Mouse (Mus musculus) c-Kit-positive CD71-positive TER-119-positive erythroid progenitor cells, embryonic 14.5 days (primary cell): ENCODE data around the gene N4bp3.
"Not testable (repeated sequence)": the region's sequence is repeated elsewhere in the genome, so short reads cannot be mapped to it uniquely, and the experiment has no call there.

Experiments used
- DNase-seq: peaks from one replicate; pipeline ENCODE4 v3.0.0-alpha.2; 2013; ENCODE audit warnings: low spot score

The N4bp3 gene

GRCm38 (mm10) chr11:51650691-51651515 is at the start of gene N4bp3, which contains the start of gene D930048N14Rik:
Gene N4bp3, minus strand, starts transcription at chr11:51650842.
Gene D930048N14Rik, plus strand, starts transcription at chr11:51650954.
- no peak for DNase-seq

GRCm38 (mm10) chr11:51694984-51695383 is 44.3 kb upstream of the N4bp3 start:
- DNase-seq = no peak

- DNase-seq = not testable (repeated sequence)
Observed at GRCm38 (mm10) chr11:51690597-51690996, 40.0 kb upstream of the N4bp3 start.

- DNase-seq = no peak
Observed at GRCm38 (mm10) chr11:51689343-51689742, 38.7 kb upstream of the N4bp3 start.

- DNase-seq = peak; percentile 100
Observed at GRCm38 (mm10) chr11:51688330-51689328, 38.0 kb upstream of the N4bp3 start, which contains the start of gene 0610009B22Rik. Gene 0610009B22Rik, minus strand, starts transcription at chr11:51688874.

GRCm38 (mm10) chr11:51681976-51682374 is 31.3 kb upstream of the N4bp3 start:
- DNase-seq = no peak

- peak; percentile 79 for DNase-seq
Observed at GRCm38 (mm10) chr11:51681324-51681975, 30.8 kb upstream of the N4bp3 start.

- DNase-seq = no peak
Observed at GRCm38 (mm10) chr11:51679466-51679865, 28.8 kb upstream of the N4bp3 start.

GRCm38 (mm10) chr11:51677737-51678418 is 27.2 kb upstream of the N4bp3 start:
- DNase-seq = no peak

- DNase-seq = no peak
Observed at GRCm38 (mm10) chr11:51675386-51675785, 24.7 kb upstream of the N4bp3 start.

- DNase-seq = no peak
Observed at GRCm38 (mm10) chr11:51673291-51673690, 22.6 kb upstream of the N4bp3 start.

GRCm38 (mm10) chr11:51671376-51671775 is 20.7 kb upstream of the N4bp3 start:
- no peak for DNase-seq

GRCm38 (mm10) chr11:51670846-51671245 is 20.2 kb upstream of the N4bp3 start:
- no peak for DNase-seq

- not testable (repeated sequence) for DNase-seq
Observed at GRCm38 (mm10) chr11:51664747-51665146, 14.1 kb upstream of the N4bp3 start.

GRCm38 (mm10) chr11:51662632-51663031 is 12.0 kb upstream of the N4bp3 start:
- no peak for DNase-seq

GRCm38 (mm10) chr11:51661867-51662365 is 11.3 kb upstream of the N4bp3 start:
- no peak for DNase-seq

GRCm38 (mm10) chr11:51658705-51659104 is 8.1 kb upstream of the N4bp3 start:
- no peak for DNase-seq

GRCm38 (mm10) chr11:51658291-51658690 is 7.6 kb upstream of the N4bp3 start:
- no peak for DNase-seq

GRCm38 (mm10) chr11:51656798-51657521 is 6.3 kb upstream of the N4bp3 start:
- no peak for DNase-seq

- DNase-seq = no peak
Observed at GRCm38 (mm10) chr11:51654891-51655290, 4.2 kb upstream of the N4bp3 start.
